Mouse (Mus musculus): ENCODE measurements around the gene Tgtp2. TPM values are rescaled to one million over a fixed set of nuclear protein-coding genes. Genes with fewer than 3 reads are reported as not detected.
"Not testable (repeated sequence)": the region's sequence is repeated elsewhere in the genome, so short reads cannot be mapped to it uniquely, and the experiment has no call there.

Gene Tgtp2
- polyA plus RNA-seq (2014; fragmentation: Nextera tagmentation; extraction: Ambion mirVana), result 0.06 TPM in 1 of 2 replicates, not detected in the other

- H3K9ac ChIP-seq (ENCODE audit: low read length); H3K9me3 ChIP-seq (replicated peaks; ENCODE audit: control insufficient read depth, low read length); ATAC-seq; DNase-seq (ENCODE audit: low spot score); H3K4me2 ChIP-seq (ENCODE audit: low read length); H3K4me3 ChIP-seq (ENCODE audit: low read depth, low read length); H3K36me3 ChIP-seq (ENCODE audit: control insufficient read depth, insufficient read depth, low read length); H3K27ac ChIP-seq (ENCODE audit: low read depth, low read length); H3K4me1 ChIP-seq (ENCODE audit: control insufficient read depth, insufficient read depth, low read length); H3K27me3 ChIP-seq (replicated peaks; ENCODE audit: control insufficient read depth, insufficient read depth, low read length): not testable (repeated sequence)
- WGBS, result 88% methylated on average over 5 of the region's 5 CpGs
These were observed at the start of gene Tgtp2 for GRCm38 (mm10) chr11:49063713-49064469. Tgtp2 (minus strand) TSS chr11:49064206.

GRCm38 (mm10) chr11:49112624-49113219 lies 48.7 kb upstream of the Tgtp2 start:
- WGBS, result 88% methylated on average over 6 of the region's 6 CpGs
- DNase-seq (ENCODE audit: low spot score), result no peak
- H3K36me3 ChIP-seq (ENCODE audit: control insufficient read depth, insufficient read depth, low read length), result no peaks in the 10 kb centered on the region
- H3K4me3 ChIP-seq (ENCODE audit: low read depth, low read length), result no peak overlapping the region
- H3K9me3 ChIP-seq (replicated peaks; ENCODE audit: control insufficient read depth, low read length), result no peaks in the 10 kb centered on the region
- no peak for ATAC-seq
- H3K27ac ChIP-seq (ENCODE audit: low read depth, low read length), result no peak overlapping the region
- no peaks in the 10 kb centered on the region for H3K4me1 ChIP-seq (ENCODE audit: control insufficient read depth, insufficient read depth, low read length)
- H3K4me2 ChIP-seq (ENCODE audit: low read length), result no peak overlapping the region
- H3K27me3 ChIP-seq (replicated peaks; ENCODE audit: control insufficient read depth, insufficient read depth, low read length), result no peaks in the 10 kb centered on the region
- no peak overlapping the region for H3K9ac ChIP-seq (ENCODE audit: low read length)

- Histone ChIP-seq H3K36me3 (ENCODE audit: control insufficient read depth, insufficient read depth, low read length) (no peaks in the 10 kb centered on the region), H3K4me1 (ENCODE audit: control insufficient read depth, insufficient read depth, low read length) (no peaks in the 10 kb centered on the region), H3K9me3 (replicated peaks; ENCODE audit: control insufficient read depth, low read length) (no peaks in the 10 kb centered on the region), H3K4me3 (ENCODE audit: low read depth, low read length) (no peak overlapping the region), H3K27me3 (replicated peaks; ENCODE audit: control insufficient read depth, insufficient read depth, low read length) (no peaks in the 10 kb centered on the region), H3K4me2 (ENCODE audit: low read length) (no peak overlapping the region), H3K27ac (ENCODE audit: low read depth, low read length) (no peak overlapping the region), H3K9ac (ENCODE audit: low read length) (no peak overlapping the region)
- ATAC-seq, result no peak
- WGBS, result 55% methylated on average over 1 of the region's 1 CpGs
- no peak for DNase-seq (ENCODE audit: low spot score)
These were observed 47.0 kb upstream of the Tgtp2 start for GRCm38 (mm10) chr11:49111000-49111399.

DNA sequence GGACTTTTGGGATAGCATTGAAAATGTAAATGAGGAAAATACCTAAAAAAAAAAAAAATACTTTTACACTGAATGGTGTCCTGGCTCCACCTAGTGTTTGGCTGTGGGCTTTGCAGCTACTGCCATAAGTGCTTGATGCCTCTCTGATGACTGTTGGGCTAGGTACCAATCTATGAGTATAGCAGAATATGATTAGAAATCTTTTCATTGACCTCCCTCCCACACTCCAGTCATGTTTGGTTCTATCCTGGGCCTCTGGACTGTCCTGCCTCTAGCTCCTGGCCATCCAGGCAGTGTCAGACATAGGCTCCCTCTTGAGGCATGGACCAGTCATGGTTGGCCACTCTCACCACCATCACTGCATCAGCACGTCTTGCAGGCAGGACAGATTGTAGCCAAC lies 44.8 kb upstream of the Tgtp2 start:
- H3K4me1 ChIP-seq (ENCODE audit: control insufficient read depth, insufficient read depth, low read length), result no peaks in the 10 kb centered on the region
- H3K4me3 ChIP-seq (ENCODE audit: low read depth, low read length), result no peak overlapping the region
- no peak overlapping the region for H3K27ac ChIP-seq (ENCODE audit: low read depth, low read length)
- H3K9ac ChIP-seq (ENCODE audit: low read length), result no peak overlapping the region
- H3K27me3 ChIP-seq (replicated peaks; ENCODE audit: control insufficient read depth, insufficient read depth, low read length), result no peaks in the 10 kb centered on the region
- no peak overlapping the region for H3K4me2 ChIP-seq (ENCODE audit: low read length)
- ATAC-seq (no peak), DNase-seq (ENCODE audit: low spot score) (peak; percentile 37)
- WGBS, result 33% methylated on average over 1 of the region's 1 CpGs
- no peaks in the 10 kb centered on the region for H3K36me3 ChIP-seq (ENCODE audit: control insufficient read depth, insufficient read depth, low read length)
- no peaks in the 10 kb centered on the region for H3K9me3 ChIP-seq (replicated peaks; ENCODE audit: control insufficient read depth, low read length)

- DNase-seq (ENCODE audit: low spot score), result no peak
- H3K4me2 ChIP-seq (ENCODE audit: low read length), result no peak overlapping the region
- no peak overlapping the region for H3K4me3 ChIP-seq (ENCODE audit: low read depth, low read length)
- WGBS, result 73% methylated on average over 10 of the region's 10 CpGs
- ATAC-seq, result no peak
- H3K4me1 ChIP-seq (ENCODE audit: control insufficient read depth, insufficient read depth, low read length), result no peaks in the 10 kb centered on the region
- no peaks in the 10 kb centered on the region for H3K9me3 ChIP-seq (replicated peaks; ENCODE audit: control insufficient read depth, low read length)
- no peak overlapping the region for H3K27ac ChIP-seq (ENCODE audit: low read depth, low read length)
- no peaks in the 10 kb centered on the region for H3K36me3 ChIP-seq (ENCODE audit: control insufficient read depth, insufficient read depth, low read length)
- no peaks in the 10 kb centered on the region for H3K27me3 ChIP-seq (replicated peaks; ENCODE audit: control insufficient read depth, insufficient read depth, low read length)
- H3K9ac ChIP-seq (ENCODE audit: low read length), result no peak overlapping the region
These were observed 43.9 kb upstream of the Tgtp2 start for GRCm38 (mm10) chr11:49107650-49108537.

- no peaks in the 10 kb centered on the region for H3K9me3 ChIP-seq (replicated peaks; ENCODE audit: control insufficient read depth, low read length)
- H3K9ac ChIP-seq (ENCODE audit: low read length), result no peak overlapping the region
- no peak overlapping the region for H3K4me2 ChIP-seq (ENCODE audit: low read length)
- no peak overlapping the region for H3K4me3 ChIP-seq (ENCODE audit: low read depth, low read length)
- no peaks in the 10 kb centered on the region for H3K4me1 ChIP-seq (ENCODE audit: control insufficient read depth, insufficient read depth, low read length)
- ATAC-seq, result no peak
- no peaks in the 10 kb centered on the region for H3K27me3 ChIP-seq (replicated peaks; ENCODE audit: control insufficient read depth, insufficient read depth, low read length)
- no peaks in the 10 kb centered on the region for H3K36me3 ChIP-seq (ENCODE audit: control insufficient read depth, insufficient read depth, low read length)
- no peak overlapping the region for H3K27ac ChIP-seq (ENCODE audit: low read depth, low read length)
- WGBS, result 62% methylated on average over 1 of the region's 1 CpGs
- DNase-seq (ENCODE audit: low spot score), result no peak
These were observed 41.7 kb upstream of the Tgtp2 start for GRCm38 (mm10) chr11:49105752-49106151.

GRCm38 (mm10) chr11:49103047-49103693 lies 39.2 kb upstream of the Tgtp2 start:
- H3K36me3 ChIP-seq (ENCODE audit: control insufficient read depth, insufficient read depth, low read length), result no peaks in the 10 kb centered on the region
- no peaks in the 10 kb centered on the region for H3K9me3 ChIP-seq (replicated peaks; ENCODE audit: control insufficient read depth, low read length)
- no peak overlapping the region for H3K4me3 ChIP-seq (ENCODE audit: low read depth, low read length)
- peak; percentile 90 for DNase-seq (ENCODE audit: low spot score)
- ATAC-seq, result peak; percentile 81
- 16% methylated on average over 8 of the region's 8 CpGs for WGBS
- H3K4me1 ChIP-seq (ENCODE audit: control insufficient read depth, insufficient read depth, low read length), result no peaks in the 10 kb centered on the region
- H3K4me2 ChIP-seq (ENCODE audit: low read length), result no peak overlapping the region
- H3K27me3 ChIP-seq (replicated peaks; ENCODE audit: control insufficient read depth, insufficient read depth, low read length), result no peaks in the 10 kb centered on the region
- no peak overlapping the region for H3K27ac ChIP-seq (ENCODE audit: low read depth, low read length)
- no peak overlapping the region for H3K9ac ChIP-seq (ENCODE audit: low read length)

DNA sequence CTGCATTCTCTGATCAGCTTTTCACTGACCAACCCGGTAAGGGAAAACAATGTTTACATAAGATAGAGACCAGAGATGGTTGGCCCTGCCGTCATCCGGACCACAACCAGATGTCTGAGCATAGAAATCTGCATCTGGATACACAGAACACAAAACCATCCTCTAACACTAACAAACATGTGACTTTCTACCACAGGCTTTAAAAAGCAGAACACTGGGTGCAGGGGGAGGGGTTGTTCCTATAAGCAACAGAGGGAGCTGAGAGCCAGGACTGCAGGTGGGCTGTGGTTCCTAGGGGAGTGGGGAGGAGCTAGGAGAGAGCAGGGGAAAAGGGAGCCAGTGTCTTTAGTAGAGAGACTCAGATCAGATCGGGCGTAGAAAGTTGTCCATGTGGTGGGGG lies 37.5 kb upstream of the Tgtp2 start:
- H3K36me3 ChIP-seq (ENCODE audit: control insufficient read depth, insufficient read depth, low read length), result no peaks in the 10 kb centered on the region
- no peak for DNase-seq (ENCODE audit: low spot score)
- no peak overlapping the region for H3K4me3 ChIP-seq (ENCODE audit: low read depth, low read length)
- ATAC-seq, result no peak
- WGBS, result 60% methylated on average over 5 of the region's 5 CpGs
- no peak overlapping the region for H3K27ac ChIP-seq (ENCODE audit: low read depth, low read length)
- no peaks in the 10 kb centered on the region for H3K27me3 ChIP-seq (replicated peaks; ENCODE audit: control insufficient read depth, insufficient read depth, low read length)
- no peaks in the 10 kb centered on the region for H3K4me1 ChIP-seq (ENCODE audit: control insufficient read depth, insufficient read depth, low read length)
- H3K9ac ChIP-seq (ENCODE audit: low read length), result no peak overlapping the region
- H3K4me2 ChIP-seq (ENCODE audit: low read length), result no peak overlapping the region
- no peaks in the 10 kb centered on the region for H3K9me3 ChIP-seq (replicated peaks; ENCODE audit: control insufficient read depth, low read length)

All from forebrain, embryonic 14.5 days (tissue).